Mouse (Mus musculus): Measurements from ENCODE around the gene Cars. TPM values are rescaled to one million over a fixed set of nuclear protein-coding genes. Genes with fewer than 3 reads are reported as not detected.

Gene Cars
- polyA plus RNA-seq, 1 experiment, result 13.6 TPM

DNA sequence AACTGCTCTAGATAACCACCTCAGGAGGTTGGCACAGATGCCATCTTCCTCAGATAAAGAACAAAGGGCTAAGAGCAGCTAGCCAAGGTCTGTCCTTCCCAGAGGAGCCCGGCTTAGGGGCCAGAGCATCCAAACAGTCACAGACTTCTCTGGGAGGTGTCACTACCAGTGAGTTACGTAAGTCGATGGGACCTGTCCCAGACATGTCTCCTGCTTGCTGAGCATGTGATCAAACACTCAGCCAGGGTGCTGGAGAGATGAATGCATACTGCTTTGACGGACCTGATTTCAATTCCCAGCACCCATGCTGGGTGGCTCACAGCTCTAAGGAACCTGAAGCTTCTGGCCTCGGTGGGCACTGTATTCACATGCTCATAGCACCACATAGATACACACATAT, 12.3 kb downstream of the Cars start:
- no peak overlapping the region for H3K27ac ChIP-seq (ENCODE audit: insufficient read depth, low read depth, low read length)
- H3K36me3 ChIP-seq (ENCODE audit: control insufficient read depth, insufficient read depth, low read length), result peaks cover 49% of the 10 kb centered on the region
- TF ChIP-seq POLR2A (IDR thresholded peaks at IDR 0.05; ENCODE audit: low read depth, low read length) (no peak), CTCF (IDR thresholded peaks at IDR 0.05; ENCODE audit: extremely low read depth, insufficient read length, insufficient replicate concordance, low read depth, low read length) (no peak)
- no peaks in the 10 kb centered on the region for H3K27me3 ChIP-seq (ENCODE audit: control insufficient read depth, insufficient read depth, low read length)
- WGBS, result 88% methylated on average over 5 of the region's 5 CpGs
- no peaks in the 10 kb centered on the region for H3K4me1 ChIP-seq (ENCODE audit: control insufficient read depth, insufficient read depth, insufficient read length, low read length)
- H3K4me3 ChIP-seq (ENCODE audit: low read depth, low read length), result no peak overlapping the region

GRCm38 (mm10) chr7:143583956-143584355, 15.9 kb downstream of the Cars start:
- TF ChIP-seq CTCF (IDR thresholded peaks at IDR 0.05; ENCODE audit: extremely low read depth, insufficient read length, insufficient replicate concordance, low read depth, low read length) (peak; percentile 91; the same call in 1 of the 2 replicates), POLR2A (IDR thresholded peaks at IDR 0.05; ENCODE audit: low read depth, low read length) (no peak)
- no peaks in the 10 kb centered on the region for H3K4me1 ChIP-seq (ENCODE audit: control insufficient read depth, insufficient read depth, insufficient read length, low read length)
- peaks cover 53% of the 10 kb centered on the region for H3K36me3 ChIP-seq (ENCODE audit: control insufficient read depth, insufficient read depth, low read length)
- no peak overlapping the region for H3K4me3 ChIP-seq (ENCODE audit: low read depth, low read length)
- no peaks in the 10 kb centered on the region for H3K27me3 ChIP-seq (ENCODE audit: control insufficient read depth, insufficient read depth, low read length)
- 21% methylated on average over 3 of the region's 3 CpGs for whole genome bisulfite sequencing
- no peak overlapping the region for H3K27ac ChIP-seq (ENCODE audit: insufficient read depth, low read depth, low read length)

- Histone ChIP-seq H3K36me3 (ENCODE audit: control insufficient read depth, insufficient read depth, low read length) (peaks cover 56% of the 10 kb centered on the region), H3K27me3 (ENCODE audit: control insufficient read depth, insufficient read depth, low read length) (no peaks in the 10 kb centered on the region), H3K4me3 (ENCODE audit: low read depth, low read length) (no peak overlapping the region), H3K27ac (ENCODE audit: insufficient read depth, low read depth, low read length) (no peak overlapping the region), H3K4me1 (ENCODE audit: control insufficient read depth, insufficient read depth, insufficient read length, low read length) (no peaks in the 10 kb centered on the region)
- WGBS, result 90% methylated on average over 5 of the region's 5 CpGs
- TF ChIP-seq CTCF (IDR thresholded peaks at IDR 0.05; ENCODE audit: extremely low read depth, insufficient read length, insufficient replicate concordance, low read depth, low read length) (no peak), POLR2A (IDR thresholded peaks at IDR 0.05; ENCODE audit: low read depth, low read length) (no peak)
Measured at GRCm38 (mm10) chr7:143583025-143583424, 16.9 kb downstream of the Cars start.

- H3K27ac ChIP-seq (ENCODE audit: insufficient read depth, low read depth, low read length), result no peak overlapping the region
- no peaks in the 10 kb centered on the region for H3K27me3 ChIP-seq (ENCODE audit: control insufficient read depth, insufficient read depth, low read length)
- TF ChIP-seq CTCF (IDR thresholded peaks at IDR 0.05; ENCODE audit: extremely low read depth, insufficient read length, insufficient replicate concordance, low read depth, low read length), result no peak
- TF ChIP-seq POLR2A (IDR thresholded peaks at IDR 0.05; ENCODE audit: low read depth, low read length), result no peak
- H3K4me1 ChIP-seq (ENCODE audit: control insufficient read depth, insufficient read depth, insufficient read length, low read length), result no peaks in the 10 kb centered on the region
- no peak overlapping the region for H3K4me3 ChIP-seq (ENCODE audit: low read depth, low read length)
- peaks cover 77% of the 10 kb centered on the region for H3K36me3 ChIP-seq (ENCODE audit: control insufficient read depth, insufficient read depth, low read length)
- 93% methylated on average over 11 of the region's 11 CpGs for WGBS
Measured at GRCm38 (mm10) chr7:143575751-143576150, 24.1 kb downstream of the Cars start.

DNA sequence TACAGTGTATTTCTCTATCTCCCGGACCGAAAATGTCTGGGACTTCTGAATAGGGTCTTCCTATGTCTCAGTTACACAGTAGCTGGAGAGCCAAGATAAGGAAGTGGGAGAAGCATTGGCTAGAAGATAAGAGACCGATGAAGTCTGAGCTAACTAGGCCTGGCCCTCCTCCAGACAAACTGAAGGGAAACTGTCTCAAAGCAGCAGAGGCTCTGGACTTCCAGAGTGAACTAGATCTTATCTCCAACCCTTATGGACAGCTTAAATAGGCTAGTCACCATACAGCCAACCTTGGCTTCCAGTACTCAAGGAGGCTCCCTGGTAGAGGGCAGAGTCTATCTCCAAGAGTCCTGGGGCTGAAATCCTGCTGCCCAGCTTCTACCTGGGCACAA, 34.2 kb downstream of the Cars start:
- Histone ChIP-seq H3K27ac (ENCODE audit: insufficient read depth, low read depth, low read length) (no peak overlapping the region), H3K4me1 (ENCODE audit: control insufficient read depth, insufficient read depth, insufficient read length, low read length) (no peaks in the 10 kb centered on the region), H3K4me3 (ENCODE audit: low read depth, low read length) (no peak overlapping the region), H3K36me3 (ENCODE audit: control insufficient read depth, insufficient read depth, low read length) (peaks cover 72% of the 10 kb centered on the region), H3K27me3 (ENCODE audit: control insufficient read depth, insufficient read depth, low read length) (no peaks in the 10 kb centered on the region)
- 69% methylated on average over 3 of the region's 3 CpGs for WGBS
- TF ChIP-seq CTCF (IDR thresholded peaks at IDR 0.05; ENCODE audit: extremely low read depth, insufficient read length, insufficient replicate concordance, low read depth, low read length) (no peak), POLR2A (IDR thresholded peaks at IDR 0.05; ENCODE audit: low read depth, low read length) (no peak)

- Histone ChIP-seq H3K36me3 (ENCODE audit: control insufficient read depth, insufficient read depth, low read length) (peaks cover 71% of the 10 kb centered on the region), H3K27ac (ENCODE audit: insufficient read depth, low read depth, low read length) (no peak overlapping the region), H3K4me1 (ENCODE audit: control insufficient read depth, insufficient read depth, insufficient read length, low read length) (no peaks in the 10 kb centered on the region), H3K4me3 (ENCODE audit: low read depth, low read length) (no peak overlapping the region), H3K27me3 (ENCODE audit: control insufficient read depth, insufficient read depth, low read length) (no peaks in the 10 kb centered on the region)
- 93% methylated on average over 6 of the region's 6 CpGs for WGBS
- no peak for TF ChIP-seq POLR2A (IDR thresholded peaks at IDR 0.05; ENCODE audit: low read depth, low read length)
- TF ChIP-seq CTCF (IDR thresholded peaks at IDR 0.05; ENCODE audit: extremely low read depth, insufficient read length, insufficient replicate concordance, low read depth, low read length), result no peak
Measured at GRCm38 (mm10) chr7:143565015-143565647, 34.8 kb downstream of the Cars start.

- peaks cover 63% of the 10 kb centered on the region for H3K36me3 ChIP-seq (ENCODE audit: control insufficient read depth, insufficient read depth, low read length)
Measured at GRCm38 (mm10) chr7:143563787-143564186, 36.1 kb downstream of the Cars start.

More at GRCm38 (mm10) chr7:143563787-143564186, 36.1 kb downstream of the Cars start:
- TF ChIP-seq CTCF (IDR thresholded peaks at IDR 0.05; ENCODE audit: extremely low read depth, insufficient read length, insufficient replicate concordance, low read depth, low read length) (no peak), POLR2A (IDR thresholded peaks at IDR 0.05; ENCODE audit: low read depth, low read length) (no peak)
- Histone ChIP-seq H3K27ac (ENCODE audit: insufficient read depth, low read depth, low read length) (no peak overlapping the region), H3K4me1 (ENCODE audit: control insufficient read depth, insufficient read depth, insufficient read length, low read length) (no peaks in the 10 kb centered on the region), H3K27me3 (ENCODE audit: control insufficient read depth, insufficient read depth, low read length) (no peaks in the 10 kb centered on the region), H3K4me3 (ENCODE audit: low read depth, low read length) (no peak overlapping the region)
- 86% methylated on average over 5 of the region's 5 CpGs for WGBS

All from small intestine, adult 2 months (tissue).